Mouse (Mus musculus) forebrain, embryonic 12.5 days (tissue): Measurements from ENCODE around the gene Suclg1. TPM values are rescaled to one million over a fixed set of nuclear protein-coding genes. Genes with fewer than 3 reads are reported as not detected.

Experiments used
- ATAC-seq: fragments of 200-750 bp; cut with Nextera tagmentation; 2 replicates; pipeline ENCODE4 v1.8.0; 2017; ENCODE audit warnings: moderate TSS enrichment; ENCODE audit not compliant: low FRiP score
- H3K27ac ChIP-seq: fragments of 300-500 bp; sonication (generic); 2 replicates; pipeline ENCODE4 v1.5.1; 2016; ENCODE audit warnings: mild to moderate bottlenecking
- H3K27me3 ChIP-seq: fragments of 300-500 bp; sonication (generic); 2 replicates; pipeline ENCODE4 v1.6.1; 2016; ENCODE audit warnings: mild to moderate bottlenecking
- H3K36me3 ChIP-seq: fragments of 300-500 bp; sonication (generic); replicated peaks from 2 replicates; pipeline ENCODE4 v1.6.1; 2016; ENCODE audit warnings: mild to moderate bottlenecking
- H3K4me1 ChIP-seq: fragments of 300-500 bp; sonication (generic); 2 replicates; pipeline ENCODE4 v1.6.1; 2016
- H3K4me2 ChIP-seq: fragments of 300-500 bp; sonication (generic); 2 replicates; pipeline ENCODE4 v1.6.1; 2016; ENCODE audit warnings: mild to moderate bottlenecking, moderate library complexity
- H3K4me3 ChIP-seq: fragments of 300-500 bp; sonication (generic); replicated peaks from 2 replicates; pipeline ENCODE4 v1.5.1; 2016; ENCODE audit warnings: mild to moderate bottlenecking
- H3K9ac ChIP-seq: fragments of 300-500 bp; sonication (generic); 2 replicates; pipeline ENCODE4 v1.6.1; 2016; ENCODE audit warnings: mild to moderate bottlenecking
- H3K9me3 ChIP-seq: fragments of 300-500 bp; sonication (generic); 2 replicates; pipeline ENCODE4 v1.6.1; 2016
- WGBS: fragments of 180-500 bp; shearing (Covaris S2); methylation state at CpG from one replicate; pipeline ENCODE4 v1.1.7; 2016; 5-methylcytosine and 5-hydroxymethylcytosine counted together
- polyA plus RNA-seq: library from polyadenylated mRNA; unstranded; fragments of >200 nt; fragmentation: Nextera tagmentation; extraction: Ambion mirVana; gene quantifications from 2 replicates; pipeline ENCODE4 v1.2.1, GENCODE M21; 2016

Suclg1 gene
- polyA plus RNA-seq = 133 and 136 TPM in 2 replicates

DNA sequence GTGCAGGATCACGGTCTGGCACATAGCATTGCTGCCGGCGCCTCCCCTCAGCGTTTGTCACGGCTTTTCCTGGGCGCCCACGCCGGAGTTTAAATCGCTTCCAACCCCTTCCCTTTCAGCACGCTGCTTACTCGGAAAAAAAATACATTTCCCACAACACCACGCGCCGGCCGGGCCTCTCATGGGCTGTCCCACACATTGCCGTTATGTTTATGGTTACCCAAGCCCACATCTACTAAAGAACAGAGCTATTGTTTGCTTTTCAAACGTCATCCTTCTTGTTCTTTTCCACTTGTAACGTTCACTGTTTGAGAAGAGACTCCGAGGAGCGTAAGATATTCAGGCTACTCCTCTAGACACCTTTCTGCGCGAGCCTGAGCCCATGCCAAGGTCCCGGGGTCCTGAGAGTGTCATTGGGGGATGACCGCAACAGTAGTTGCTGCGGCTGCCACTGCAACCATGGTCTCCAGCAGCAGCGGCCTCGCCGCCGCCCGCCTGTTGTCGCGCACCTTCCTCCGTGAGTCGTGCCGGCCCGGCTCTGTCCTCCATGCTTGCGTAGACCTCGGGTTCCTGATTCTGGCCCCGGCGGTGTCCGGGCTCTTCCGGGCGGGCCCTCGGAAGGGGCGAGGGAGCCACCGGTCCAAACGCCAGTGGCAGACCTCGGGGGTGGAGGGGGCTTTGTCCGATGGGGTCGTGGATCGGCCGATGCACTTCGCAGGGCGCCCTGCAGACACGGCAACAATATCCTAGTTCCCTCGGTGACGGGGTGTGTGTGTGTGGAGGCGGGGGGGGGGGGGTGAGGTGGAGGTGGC lies at the start of gene Suclg1:
Gene Suclg1, plus strand, starts transcription at position 146 of the 812 bp plus-strand sequence.
- Histone ChIP-seq H3K9me3 (no peaks in the 10 kb centered on the region), H3K4me1 (peaks cover 14% of the 10 kb centered on the region), H3K4me3 (peak within 1 kb of the TSS; percentile 90), H3K27ac (peak within 1 kb of the TSS; percentile 65), H3K4me2 (peak within 1 kb of the TSS; percentile 75), H3K27me3 (no peaks in the 10 kb centered on the region), H3K9ac (peak within 1 kb of the TSS; percentile 86), H3K36me3 (no peaks in the 10 kb centered on the region)
- 1% methylated on average over 58 of the region's 58 CpGs for WGBS
- ATAC-seq = peak; percentile 95

- H3K27ac ChIP-seq = no peak overlapping the region
- WGBS = 75% methylated on average over 2 of the region's 2 CpGs
- H3K4me3 ChIP-seq = no peak overlapping the region
- H3K4me2 ChIP-seq = no peak overlapping the region
- no peak overlapping the region for H3K9ac ChIP-seq
- no peaks in the 10 kb centered on the region for H3K9me3 ChIP-seq
- no peaks in the 10 kb centered on the region for H3K27me3 ChIP-seq
- H3K36me3 ChIP-seq = no peaks in the 10 kb centered on the region
- ATAC-seq = no peak
- no peaks in the 10 kb centered on the region for H3K4me1 ChIP-seq
Observed at GRCm38 (mm10) chr6:73203724-73204123, 44.5 kb upstream of the Suclg1 start.

DNA sequence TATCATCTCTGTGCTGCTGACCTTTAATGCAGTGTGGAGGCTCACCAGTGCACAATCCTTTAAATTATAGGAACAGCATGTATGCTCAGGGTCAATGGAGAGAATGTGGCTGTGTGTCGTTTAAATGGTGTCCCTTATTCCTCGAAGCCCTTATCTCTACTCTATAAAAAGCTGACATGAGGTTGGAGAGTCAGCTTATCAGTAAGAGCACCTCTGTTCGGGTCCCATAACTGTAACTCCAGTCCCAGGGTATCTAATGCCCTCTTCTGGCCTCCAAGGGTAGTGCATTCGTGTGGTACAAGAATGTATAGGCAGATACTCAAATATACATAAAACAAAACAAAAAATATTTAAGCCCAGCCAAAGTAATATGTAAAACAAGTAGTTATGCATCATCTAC lies 43.2 kb upstream of the Suclg1 start:
- Histone ChIP-seq H3K4me2 (no peak overlapping the region), H3K9me3 (no peaks in the 10 kb centered on the region), H3K36me3 (no peaks in the 10 kb centered on the region), H3K9ac (no peak overlapping the region), H3K27me3 (no peaks in the 10 kb centered on the region), H3K27ac (no peak overlapping the region), H3K4me3 (no peak overlapping the region), H3K4me1 (no peaks in the 10 kb centered on the region)
- WGBS = 81% methylated on average over 4 of the region's 4 CpGs
- no peak for ATAC-seq

DNA sequence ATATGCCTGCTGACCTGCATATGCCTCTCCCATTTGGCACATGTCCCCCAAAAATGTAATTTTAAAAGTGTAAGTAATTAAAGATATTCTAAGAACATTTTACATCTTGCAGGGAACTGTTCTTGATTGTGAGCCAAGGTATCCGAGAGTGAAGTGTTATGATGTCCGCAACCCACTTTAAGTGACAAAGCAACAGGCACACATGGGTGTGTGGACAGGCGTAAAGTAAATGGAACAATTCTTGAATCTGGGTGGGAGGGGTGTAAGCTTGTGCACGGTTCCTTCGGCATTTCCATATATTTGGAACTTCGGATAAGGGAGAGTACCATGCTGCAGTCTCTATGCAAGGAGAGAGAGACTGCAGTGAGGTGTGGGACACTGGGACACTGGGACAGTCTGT lies 38.6 kb upstream of the Suclg1 start:
- no peak overlapping the region for H3K27ac ChIP-seq
- no peaks in the 10 kb centered on the region for H3K4me1 ChIP-seq
- H3K36me3 ChIP-seq = no peaks in the 10 kb centered on the region
- H3K4me2 ChIP-seq = no peak overlapping the region
- H3K4me3 ChIP-seq = no peak overlapping the region
- H3K27me3 ChIP-seq = no peaks in the 10 kb centered on the region
- no peak for ATAC-seq
- WGBS = 86% methylated on average over 6 of the region's 6 CpGs
- no peaks in the 10 kb centered on the region for H3K9me3 ChIP-seq
- H3K9ac ChIP-seq = no peak overlapping the region

- Histone ChIP-seq H3K27ac (no peak overlapping the region), H3K4me2 (no peak overlapping the region), H3K4me1 (no peaks in the 10 kb centered on the region), H3K9me3 (no peaks in the 10 kb centered on the region), H3K9ac (no peak overlapping the region), H3K36me3 (no peaks in the 10 kb centered on the region), H3K4me3 (no peak overlapping the region), H3K27me3 (no peaks in the 10 kb centered on the region)
- 86% methylated on average over 4 of the region's 4 CpGs for WGBS
- ATAC-seq = no peak
Observed at GRCm38 (mm10) chr6:73210445-73210972, 37.7 kb upstream of the Suclg1 start.

DNA sequence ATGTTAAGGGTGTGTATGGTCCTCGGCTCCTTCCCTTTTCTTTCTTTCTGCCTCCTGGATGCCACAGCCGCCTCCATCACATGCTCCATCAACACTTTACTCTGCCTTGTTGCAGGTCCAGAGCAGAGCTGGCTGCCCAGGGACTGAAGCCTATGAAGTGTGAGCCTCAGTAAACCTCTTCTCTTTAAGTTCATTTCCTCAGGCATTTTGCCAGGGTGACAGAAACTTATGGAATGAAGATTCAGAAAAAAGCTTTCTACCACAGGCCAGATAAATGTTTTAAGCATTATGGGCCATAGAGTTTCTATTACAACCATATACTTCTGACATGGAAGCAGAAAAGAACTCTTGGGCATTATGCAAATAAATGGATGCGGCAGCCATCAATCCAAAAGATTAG lies 37.1 kb upstream of the Suclg1 start:
- Histone ChIP-seq H3K4me3 (no peak overlapping the region), H3K9ac (no peak overlapping the region), H3K27ac (no peak overlapping the region), H3K4me1 (no peaks in the 10 kb centered on the region), H3K27me3 (no peaks in the 10 kb centered on the region), H3K9me3 (no peaks in the 10 kb centered on the region), H3K4me2 (no peak overlapping the region), H3K36me3 (no peaks in the 10 kb centered on the region)
- WGBS = 92% methylated on average over 3 of the region's 3 CpGs
- no peak for ATAC-seq

DNA sequence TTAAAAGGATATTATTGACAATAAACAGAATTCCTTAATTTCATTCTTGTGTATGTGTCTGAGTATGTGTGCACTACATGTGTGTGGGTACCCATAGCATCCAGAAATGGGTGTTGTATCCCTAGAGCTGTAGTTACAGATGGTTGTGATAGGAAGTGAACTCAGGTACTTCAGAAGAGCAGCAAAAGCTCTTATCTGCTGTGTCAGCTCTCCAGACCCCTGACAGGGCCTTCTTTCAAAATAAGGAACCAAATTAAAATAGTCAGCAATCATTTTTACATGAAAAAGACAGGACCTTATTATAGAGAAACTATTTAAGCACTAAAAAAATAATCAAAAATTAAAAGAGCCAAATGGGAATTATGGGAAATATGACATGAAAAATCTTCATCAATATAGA lies 36.6 kb upstream of the Suclg1 start:
- Histone ChIP-seq H3K27me3 (no peaks in the 10 kb centered on the region), H3K4me3 (no peak overlapping the region), H3K9me3 (no peaks in the 10 kb centered on the region), H3K4me1 (no peaks in the 10 kb centered on the region), H3K4me2 (no peak overlapping the region), H3K27ac (no peak overlapping the region), H3K36me3 (no peaks in the 10 kb centered on the region), H3K9ac (no peak overlapping the region)
- no peak for ATAC-seq

DNA sequence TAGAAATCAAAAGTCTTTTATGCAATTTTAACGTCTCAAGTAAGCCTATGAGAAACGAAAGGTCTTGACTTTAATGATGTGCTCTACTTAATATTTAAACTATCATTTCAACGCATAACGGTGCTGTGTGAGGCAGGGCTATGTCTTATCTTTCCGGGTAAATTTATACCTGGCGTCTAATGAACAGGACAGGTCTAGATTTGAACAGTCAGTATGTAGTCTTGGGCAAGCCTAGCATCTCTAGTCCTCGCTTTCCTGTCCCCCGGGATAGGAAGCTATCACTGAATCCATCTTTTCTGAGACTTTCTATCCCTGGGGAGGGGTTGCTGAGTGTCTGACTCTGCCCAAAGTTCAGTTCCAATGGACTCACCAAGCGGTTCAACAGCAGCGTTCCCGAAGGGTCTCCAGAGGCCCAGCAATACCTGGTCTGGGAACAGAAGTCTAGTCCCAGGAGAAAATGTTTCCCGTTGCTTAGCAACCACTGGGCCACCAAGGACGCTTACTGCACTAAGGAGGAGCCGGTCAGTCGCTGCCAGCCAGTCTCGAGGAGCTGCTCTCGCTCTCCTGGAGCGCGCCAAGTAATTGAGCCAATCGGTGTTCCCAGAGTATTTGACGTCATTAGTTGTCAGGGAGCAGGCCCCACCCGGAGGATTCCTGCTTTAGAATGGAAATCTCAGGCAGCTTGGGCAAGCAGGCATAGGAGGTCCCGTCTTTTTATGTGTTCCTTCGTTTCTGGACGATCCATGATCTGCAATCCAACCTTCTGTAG lies 26.8 kb upstream of the Suclg1 start, which contains the start of gene Dnah6:
Gene Dnah6, minus strand, starts transcription at position 463 of the 769 bp plus-strand sequence.
- peak within 1 kb of the TSS; percentile 37 for H3K4me3 ChIP-seq
- H3K9me3 ChIP-seq = no peaks in the 10 kb centered on the region
- no peaks in the 10 kb centered on the region for H3K36me3 ChIP-seq
- H3K27me3 ChIP-seq = 0 out of 2 replicates have a peak, but pooled peaks cover 5% of the 10 kb centered on the region
- peak within 1 kb of the TSS; percentile 63 for H3K4me2 ChIP-seq
- no peak within 1 kb of the TSS for H3K27ac ChIP-seq
- peak within 1 kb of the TSS; percentile 13; the same call in 1 of the 2 replicates for H3K9ac ChIP-seq
- WGBS = 33% methylated on average over 25 of the region's 25 CpGs
- peaks cover 7% of the 10 kb centered on the region for H3K4me1 ChIP-seq
- peak; percentile 100 for ATAC-seq

DNA sequence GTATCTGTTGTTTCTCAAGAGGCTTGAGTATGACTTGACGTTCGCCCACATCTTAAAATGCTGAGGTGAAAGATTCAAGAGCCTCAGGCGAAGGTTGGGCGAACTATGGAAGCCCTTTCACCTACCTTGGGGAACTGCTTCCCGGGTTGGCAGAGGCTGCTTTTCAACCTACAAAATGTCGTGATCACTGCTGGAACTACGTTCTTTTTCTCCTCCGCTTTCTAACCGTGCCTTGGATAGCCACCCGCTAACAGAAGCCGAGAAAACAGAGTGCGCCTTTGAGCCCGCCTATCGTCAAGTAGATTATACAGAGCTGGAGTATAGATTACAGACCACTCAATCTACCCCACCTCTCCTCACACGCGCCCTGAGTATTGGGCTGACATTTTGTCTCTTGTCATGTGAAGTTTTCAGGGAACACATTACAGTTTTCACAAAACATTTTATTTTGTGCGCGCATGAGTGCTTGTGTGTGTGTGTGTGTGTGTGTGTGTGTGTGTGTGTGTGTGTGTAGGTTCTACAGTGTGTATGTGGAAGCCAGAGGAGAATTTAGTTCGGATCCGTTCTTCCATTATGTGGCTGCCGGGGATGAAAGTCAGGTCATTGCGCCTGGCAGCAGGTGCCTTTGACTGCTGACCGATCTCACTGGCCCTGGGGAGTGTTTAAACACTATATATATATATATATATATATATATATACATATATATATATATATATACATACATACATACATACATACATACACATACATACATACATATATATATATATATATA lies 26.0 kb upstream of the Suclg1 start:
- peak overlapping the region; percentile 13; the same call in 1 of the 2 replicates for H3K9ac ChIP-seq
- H3K4me2 ChIP-seq = peak overlapping the region; percentile 63
- H3K9me3 ChIP-seq = no peaks in the 10 kb centered on the region
- H3K27ac ChIP-seq = no peak overlapping the region
- no peaks in the 10 kb centered on the region for H3K36me3 ChIP-seq
- WGBS = 36% methylated on average over 23 of the region's 23 CpGs
- 0 out of 2 replicates have a peak, but pooled peaks cover 5% of the 10 kb centered on the region for H3K27me3 ChIP-seq
- H3K4me1 ChIP-seq = peaks cover 7% of the 10 kb centered on the region
- ATAC-seq = peak; percentile 64
- peak overlapping the region; percentile 37 for H3K4me3 ChIP-seq

DNA sequence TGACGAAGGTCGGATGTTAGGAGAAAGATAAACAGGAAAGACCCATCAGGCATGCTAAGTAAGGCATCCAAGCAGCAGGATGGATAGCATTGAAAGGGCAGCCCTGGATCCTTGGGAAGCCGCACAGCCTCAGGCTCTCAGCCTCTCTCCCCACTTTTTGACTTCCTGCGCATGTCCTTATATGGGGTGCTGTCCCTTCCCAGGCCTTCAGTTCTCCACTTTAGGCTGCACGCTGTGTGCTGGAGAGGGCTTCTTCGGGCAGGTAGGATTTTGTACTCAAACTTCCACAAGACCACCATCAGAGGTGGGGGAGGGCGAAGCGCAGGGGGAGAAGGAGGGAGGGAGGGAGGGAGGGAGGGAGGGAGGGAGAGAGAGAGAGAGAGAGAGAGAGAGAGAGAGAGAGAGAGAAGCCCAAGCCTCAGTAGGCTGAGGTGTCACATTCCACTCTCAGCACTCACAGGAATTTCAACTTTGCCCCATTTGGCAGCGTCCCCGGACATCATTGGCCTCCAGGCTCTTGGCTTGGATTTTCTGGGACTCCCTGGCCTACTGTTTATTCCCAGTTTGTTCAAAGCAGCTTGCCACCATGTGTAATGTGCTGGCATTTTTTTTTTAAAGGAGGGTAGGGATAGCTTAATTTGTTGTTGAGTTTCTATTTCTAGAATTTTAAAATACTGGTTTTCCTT lies 25.2 kb upstream of the Suclg1 start:
- ATAC-seq = no peak
- no peak overlapping the region for H3K9ac ChIP-seq
- no peaks in the 10 kb centered on the region for H3K9me3 ChIP-seq
- H3K4me1 ChIP-seq = peaks cover 7% of the 10 kb centered on the region
- H3K27ac ChIP-seq = no peak overlapping the region
- 0 out of 2 replicates have a peak, but pooled peaks cover 5% of the 10 kb centered on the region for H3K27me3 ChIP-seq
- WGBS = 32% methylated on average over 10 of the region's 10 CpGs
- H3K4me3 ChIP-seq = no peak overlapping the region
- no peaks in the 10 kb centered on the region for H3K36me3 ChIP-seq
- no peak overlapping the region for H3K4me2 ChIP-seq

GRCm38 (mm10) chr6:73227376-73228158 lies 20.6 kb upstream of the Suclg1 start:
- H3K36me3 ChIP-seq = no peaks in the 10 kb centered on the region
- WGBS = 49% methylated on average over 10 of the region's 10 CpGs
- no peak overlapping the region for H3K4me3 ChIP-seq
- H3K4me2 ChIP-seq = no peak overlapping the region
- H3K27ac ChIP-seq = no peak overlapping the region
- H3K4me1 ChIP-seq = no peaks in the 10 kb centered on the region; the same call in 1 of the 2 replicates
- peak; percentile 33; the same call in 1 of the 2 replicates for ATAC-seq
- H3K9ac ChIP-seq = no peak overlapping the region
- no peaks in the 10 kb centered on the region for H3K9me3 ChIP-seq
- H3K27me3 ChIP-seq = 0 out of 2 replicates have a peak, but pooled peaks cover 5% of the 10 kb centered on the region
